Mouse (Mus musculus) adrenal gland, postnatal 36 days (tissue): ENCODE results near the gene Mphosph9. TPM values are rescaled to one million over a fixed set of nuclear protein-coding genes. Genes with fewer than 3 reads are reported as not detected.
"Not testable (repeated sequence)": the region's sequence is repeated elsewhere in the genome, so short reads cannot be mapped to it uniquely, and the experiment has no call there.

Experiments used
- DNase-seq, 2 experiments: peaks; one replicate each; pipeline ENCODE4 v3.0.0; 2021; ENCODE audit warnings: mixed read lengths in 1 of 2
- long read RNA-seq, 2 experiments: library from polyadenylated mRNA; stranded (forward); transcript quantifications; one replicate each; pipeline ENCODE4 v2.0.0; 2021; ENCODE audit warnings: borderline sequencing depth in 2 of 2
- total RNA-seq, 2 experiments: library from RNA; stranded (reverse); gene quantifications; 2 replicates each; pipeline ENCODE4 v1.2.3; 2021

Mphosph9 gene
- 10 to 100 TPM in 1 of 2 experiments, 1 to 10 TPM in 1; 6.8 to 10.4 TPM for total RNA-seq
- long read RNA-seq, experiment 1, partial matches to known transcripts = 1 of 2 reads
- long read RNA-seq, experiment 1, other reads (novel, unspliced or antisense) = 1 of 2 reads
- long read RNA-seq, experiment 2 = 0 reads

GRCm38 (mm10) chr5:124327510-124328364 is at the start of gene Mphosph9, which contains the start of gene 2810006K23Rik:
Mphosph9 (minus strand) TSS chr5:124327972.
2810006K23Rik (plus strand) TSS chr5:124328089.
- DNase-seq = peak; percentile 99 to 100

- peak in 1 of 2 experiments; percentile 5 for DNase-seq
Measured at GRCm38 (mm10) chr5:124377149-124377548, 49.4 kb upstream of the Mphosph9 start.

DNA sequence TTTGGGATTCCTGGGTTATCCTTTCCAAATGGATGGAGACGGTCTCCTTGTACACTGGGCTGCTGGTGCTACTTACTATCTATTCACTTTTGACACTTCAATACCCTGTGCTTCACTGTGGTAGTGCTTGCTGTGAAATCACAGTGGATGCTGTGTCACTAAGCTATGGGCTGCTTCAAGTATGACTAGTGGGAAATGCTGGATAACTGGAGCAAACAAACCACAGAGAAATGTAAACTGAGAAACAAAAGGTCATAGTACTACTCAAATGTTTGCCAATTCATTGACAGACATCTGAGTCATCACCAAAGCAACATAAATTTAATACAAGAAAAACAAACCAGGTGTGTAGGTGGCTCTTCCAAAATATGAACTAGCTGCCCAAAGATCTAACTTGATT is 48.6 kb upstream of the Mphosph9 start:
- DNase-seq = no peak

GRCm38 (mm10) chr5:124374298-124374697 is 46.5 kb upstream of the Mphosph9 start:
- no peak for DNase-seq

GRCm38 (mm10) chr5:124366721-124367120 is 38.9 kb upstream of the Mphosph9 start:
- DNase-seq = peak in 1 of 2 experiments; percentile 12

DNA sequence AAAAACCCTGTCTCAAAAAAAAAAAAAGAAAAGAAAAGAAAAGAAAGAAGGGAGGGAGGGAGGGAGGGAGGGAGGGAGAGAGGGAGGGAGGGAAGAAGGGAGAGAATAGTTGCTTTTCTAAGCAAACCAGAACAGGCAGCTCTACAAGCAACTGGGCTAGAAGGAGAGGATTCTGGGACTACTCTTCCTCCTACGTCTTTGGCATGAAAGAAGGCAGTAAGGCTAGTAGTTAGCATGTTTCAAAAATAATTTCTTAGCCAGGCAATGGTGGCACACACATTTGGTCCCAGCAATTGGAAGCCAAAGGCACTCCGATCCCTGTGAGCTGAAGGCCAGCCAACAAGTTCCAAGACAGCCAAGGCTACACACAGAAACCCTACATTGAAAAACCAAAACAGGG is 38.0 kb upstream of the Mphosph9 start:
- peak in 1 of 2 experiments; percentile 17 for DNase-seq

DNA sequence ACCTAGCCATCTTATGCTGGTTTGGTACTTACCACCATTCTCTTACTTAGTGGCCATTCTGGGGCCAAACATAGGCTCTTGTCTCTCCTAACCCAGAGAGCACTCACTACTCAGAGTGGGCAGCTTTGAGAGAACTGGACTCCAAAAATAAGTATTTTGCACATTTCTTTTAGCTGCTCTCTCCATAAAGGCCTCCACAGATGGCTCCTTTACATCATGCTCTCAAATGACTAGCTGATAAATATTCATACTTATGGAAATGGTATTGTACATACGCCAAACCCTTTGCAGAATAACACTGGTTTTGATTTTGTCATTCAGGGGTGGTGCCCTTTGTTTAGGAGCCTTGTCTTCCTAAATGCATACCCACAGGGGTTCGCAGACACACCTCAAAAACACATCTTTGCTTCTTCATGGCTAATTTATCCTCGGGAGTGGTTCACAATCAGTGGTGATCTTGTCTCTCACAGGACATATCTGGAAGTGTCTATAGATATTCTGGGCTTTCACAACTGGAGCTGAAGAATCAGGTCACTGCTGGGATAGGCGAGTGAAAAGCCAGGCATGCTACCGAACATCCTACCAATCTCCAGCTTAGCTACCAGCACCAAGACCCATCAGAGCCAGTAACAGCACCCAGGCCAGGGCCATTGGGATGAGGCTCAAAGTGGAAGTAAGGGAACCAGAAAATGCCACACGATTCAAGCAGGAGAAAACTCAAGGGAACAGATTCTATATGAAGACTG is 36.6 kb upstream of the Mphosph9 start:
- no peak for DNase-seq

DNA sequence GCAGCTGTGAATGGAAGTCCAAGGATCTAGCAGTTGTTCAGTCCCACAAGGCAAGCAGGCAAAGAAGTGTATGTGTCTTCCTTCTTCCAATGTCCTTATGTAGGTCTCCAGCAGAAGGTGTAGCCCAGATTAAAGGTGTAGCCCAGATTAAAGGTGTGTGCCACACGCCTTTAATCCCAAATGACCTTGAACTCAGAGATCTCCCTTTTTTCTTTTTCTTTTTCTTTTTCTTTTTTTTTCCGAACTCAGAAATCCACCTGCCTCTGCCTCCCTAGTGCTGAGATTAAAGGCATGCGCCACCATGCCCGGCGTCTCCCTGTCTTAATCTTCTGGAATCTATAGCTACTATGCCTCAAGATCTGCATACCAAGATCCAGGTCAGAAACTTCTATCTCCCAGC is 35.2 kb upstream of the Mphosph9 start, which contains the start of gene Cdk2ap1:
TSS of gene Cdk2ap1 (minus strand) at position 101 of the 400 bp plus-strand sequence.
- DNase-seq = not testable (repeated sequence)

DNA sequence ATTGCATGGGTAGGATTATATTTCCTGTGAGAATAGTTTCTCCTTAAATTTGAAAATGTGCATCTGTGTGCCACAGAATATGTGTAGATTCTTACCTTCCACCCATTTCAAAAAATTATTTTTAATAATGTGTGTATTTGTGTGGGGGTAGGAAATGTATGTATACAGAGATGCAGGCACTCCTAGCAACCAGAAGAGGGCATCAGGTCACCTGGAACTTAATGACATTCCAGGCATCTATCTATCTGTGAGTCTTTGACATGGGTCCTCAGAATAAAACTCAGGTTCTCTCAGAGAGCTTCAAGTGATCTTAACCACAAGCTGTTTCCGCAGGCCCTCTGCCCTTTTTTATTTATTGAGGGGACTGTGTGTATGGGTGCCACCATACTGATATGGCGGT is 31.9 kb upstream of the Mphosph9 start:
- DNase-seq = no peak

DNA sequence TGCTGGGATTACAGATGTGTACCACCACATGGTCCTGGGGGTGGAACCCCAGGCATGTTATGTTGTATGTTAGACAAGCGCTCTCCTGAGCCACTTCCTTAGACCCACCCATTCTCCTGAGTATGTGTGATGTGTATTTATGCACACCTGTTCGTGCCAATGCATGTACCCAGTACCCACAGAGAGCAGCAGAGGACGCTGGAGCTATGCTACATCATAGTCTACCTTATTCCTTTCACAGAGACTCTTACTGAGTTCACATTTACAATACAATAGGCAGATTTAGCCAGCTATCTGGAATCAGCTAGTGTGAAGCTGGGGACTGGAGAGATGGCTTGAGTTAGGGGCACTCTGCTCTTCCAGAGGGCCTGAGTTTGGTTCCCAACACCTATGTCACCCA is 28.9 kb upstream of the Mphosph9 start:
- DNase-seq = no peak

DNA sequence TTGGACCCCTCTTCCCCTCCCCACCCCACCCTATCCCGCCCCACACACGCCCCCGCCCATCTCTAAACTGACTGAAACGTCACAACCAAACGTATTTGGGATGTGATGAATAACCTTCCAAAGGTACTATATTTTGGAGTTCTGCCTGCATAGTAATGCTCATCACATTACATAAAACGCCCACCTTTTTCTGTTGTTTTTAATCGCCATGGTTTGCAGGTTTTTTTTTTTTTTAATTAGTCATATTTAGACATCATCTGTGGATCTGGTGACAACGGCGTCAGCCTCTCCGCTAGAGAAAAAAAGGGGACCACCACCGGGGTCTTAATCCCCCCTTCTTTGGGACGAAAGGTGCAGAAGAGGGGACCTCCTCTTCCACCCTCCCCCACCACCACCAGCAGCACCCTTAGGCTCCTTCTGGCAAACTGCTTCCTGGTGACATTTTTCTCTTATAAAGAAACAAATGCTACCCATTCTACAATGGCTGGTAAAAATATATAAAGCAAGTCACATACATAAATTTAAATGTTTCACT is 27.7 kb upstream of the Mphosph9 start:
- no peak for DNase-seq

- DNase-seq = peak; percentile 51 to 54
Measured at GRCm38 (mm10) chr5:124354574-124355424, 27.0 kb upstream of the Mphosph9 start.

GRCm38 (mm10) chr5:124353726-124354547 is 26.2 kb upstream of the Mphosph9 start:
- DNase-seq = peak; percentile 69 to 81

DNA sequence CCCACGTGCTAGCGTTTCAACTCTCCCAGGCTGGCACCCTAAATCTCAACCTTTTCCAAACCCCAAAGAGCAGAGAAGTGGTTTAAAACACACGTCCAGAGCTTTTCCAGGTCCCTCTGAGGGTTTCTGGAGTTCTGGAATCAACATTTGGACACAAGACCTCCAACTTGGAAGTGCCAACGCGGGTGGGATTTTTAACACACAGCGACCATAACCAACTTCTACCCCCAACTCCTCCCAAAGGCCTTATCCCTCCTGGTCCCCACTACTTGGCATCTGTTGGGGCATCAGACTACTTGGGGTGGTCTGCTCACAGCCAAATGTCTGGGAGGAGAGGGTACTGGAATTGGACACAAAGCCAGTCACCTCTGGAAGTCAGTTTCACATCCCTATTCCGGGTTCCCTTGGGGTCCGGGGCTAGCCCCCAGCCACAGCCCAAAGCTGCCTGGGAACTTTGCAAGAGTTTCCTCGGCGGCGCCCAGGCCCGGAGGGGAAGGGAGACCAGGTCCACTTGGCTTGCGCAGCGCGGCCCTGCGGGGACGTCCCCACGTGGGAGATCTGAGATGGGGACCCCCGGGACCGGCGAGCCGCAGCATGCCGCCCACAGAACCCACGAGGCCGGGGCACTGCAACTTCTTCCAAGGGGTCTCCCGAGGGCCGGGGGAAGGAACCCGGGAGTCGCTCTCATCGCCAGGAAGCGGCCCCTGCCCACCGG is 25.4 kb upstream of the Mphosph9 start:
- peak; percentile 44 to 58 for DNase-seq

DNA sequence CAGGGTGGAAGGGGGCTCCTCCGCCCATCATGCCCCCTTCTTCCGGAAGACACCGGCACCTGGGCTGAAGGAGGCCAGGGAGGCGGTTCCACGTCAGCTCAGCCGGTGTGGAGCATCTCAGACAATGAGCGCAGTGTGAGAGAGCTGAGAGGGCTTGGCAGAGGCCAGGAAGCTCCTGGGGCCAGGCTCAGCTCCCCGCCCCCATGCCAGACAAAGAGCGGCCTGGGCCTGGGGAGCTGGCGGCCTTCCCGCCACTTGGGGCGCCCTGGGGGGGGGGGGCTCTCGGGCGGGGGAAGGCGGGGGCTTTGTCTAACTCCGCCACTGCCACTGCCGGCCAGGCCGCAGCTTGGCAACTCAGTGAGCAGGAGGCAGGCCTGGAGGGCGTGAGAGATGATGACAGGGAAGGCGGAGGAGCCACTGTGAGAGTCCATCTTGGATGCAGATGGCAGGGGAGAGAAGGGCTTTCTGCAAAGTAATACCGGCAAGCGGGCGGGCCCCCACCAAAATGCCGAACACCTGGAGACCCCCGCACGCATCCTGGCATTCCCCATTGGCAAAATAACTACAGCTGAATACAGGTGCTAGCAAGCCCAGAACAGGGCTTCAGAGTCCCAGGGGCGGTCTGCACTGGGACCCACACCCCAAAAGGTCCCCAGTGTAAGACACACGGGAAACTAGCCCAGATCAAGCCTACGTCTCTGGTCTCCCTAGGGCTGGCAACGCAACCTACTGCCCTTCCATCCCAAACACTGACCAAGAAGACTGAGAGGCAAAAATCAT is 24.6 kb upstream of the Mphosph9 start:
- DNase-seq = peak; percentile 85 to 92

DNA sequence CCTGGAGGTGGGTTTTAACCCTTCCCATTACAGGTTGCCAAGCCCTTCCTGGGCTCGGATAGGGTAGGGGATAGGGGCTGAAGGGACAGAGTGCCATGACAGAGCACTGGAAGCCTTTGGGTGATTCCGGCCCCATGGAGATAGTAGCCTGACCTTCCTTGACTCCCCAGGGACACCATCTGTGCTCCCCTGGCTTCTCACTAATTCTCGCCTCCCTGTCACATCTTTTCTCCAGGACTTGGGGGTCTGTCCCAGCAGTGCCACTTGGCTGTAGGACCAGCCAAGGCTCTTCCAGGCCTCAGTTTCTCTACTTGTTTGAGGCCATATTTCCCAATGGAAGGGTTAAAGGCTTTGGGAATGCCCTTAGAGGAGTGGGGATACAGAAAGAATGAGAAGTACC is 23.8 kb upstream of the Mphosph9 start:
- no peak for DNase-seq

DNA sequence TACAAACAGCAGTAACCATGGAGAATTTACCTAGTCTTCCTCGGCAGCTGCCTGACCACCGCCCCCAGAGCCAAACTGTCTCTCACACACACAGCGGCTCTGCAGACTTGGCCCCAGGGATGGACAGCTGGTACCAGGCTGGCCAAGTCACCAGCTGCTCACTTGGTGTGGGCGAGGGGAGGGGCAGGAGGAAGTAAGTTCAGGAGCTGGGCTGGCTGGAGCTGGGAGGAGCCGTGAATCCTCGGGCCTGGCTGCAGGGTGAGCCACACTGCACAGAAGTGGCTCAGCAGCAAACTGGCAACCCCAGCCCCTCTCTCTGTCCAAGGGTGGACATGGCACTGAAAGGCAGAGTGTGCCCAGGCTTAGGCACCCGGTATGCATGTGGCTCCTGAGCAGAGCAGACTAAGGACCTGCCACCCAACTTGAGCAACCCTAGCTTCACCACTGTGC is 23.4 kb upstream of the Mphosph9 start:
- DNase-seq = peak; percentile 82 to 88

- no peak for DNase-seq
Measured at GRCm38 (mm10) chr5:124350350-124350749, 22.6 kb upstream of the Mphosph9 start.

DNA sequence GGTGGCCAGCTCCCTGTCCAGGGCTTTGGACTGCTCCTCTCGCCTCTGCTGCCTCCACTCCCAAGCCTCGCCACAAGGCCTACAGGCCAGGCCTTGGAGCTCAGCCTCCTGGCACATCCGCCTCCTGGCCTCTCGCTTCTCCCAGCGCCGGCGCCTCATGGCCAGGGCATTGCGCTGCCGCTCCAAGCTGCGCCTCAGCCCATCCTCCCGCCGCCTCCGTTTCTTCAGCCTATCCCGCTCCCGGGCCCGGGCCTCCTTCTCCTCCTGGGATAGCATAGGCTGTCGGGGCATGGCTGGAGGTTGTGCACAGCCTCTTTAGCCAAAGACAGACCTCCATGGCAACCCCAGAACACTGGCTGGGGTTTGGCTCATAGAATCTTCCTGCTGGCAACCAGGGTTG is 21.4 kb upstream of the Mphosph9 start:
- peak; percentile 72 to 77 for DNase-seq
